Mouse (Mus musculus) limb, embryonic 14.5 days (tissue): Measurements from ENCODE around the gene Ly6g6f. TPM values are rescaled to one million over a fixed set of nuclear protein-coding genes. Genes with fewer than 3 reads are reported as not detected.

Source experiments
- ATAC-seq: fragments of 200-750 bp; cut with Nextera tagmentation; 2 replicates; pipeline ENCODE4 v1.8.0; 2017; ENCODE audit warnings: low read depth, moderate number of reproducible peaks, moderate TSS enrichment; ENCODE audit not compliant: low FRiP score
- DNase-seq: peaks from one replicate; pipeline ENCODE4 v3.0.0-alpha.2; 2015; ENCODE audit warnings: low spot score
- H3K27ac ChIP-seq: fragments of 300-500 bp; sonication (generic); replicated peaks from 2 replicates; pipeline ENCODE4 v1.5.1; 2014; ENCODE audit warnings: low read depth, mild to moderate bottlenecking, low read length, moderate library complexity, mixed read lengths
- H3K27me3 ChIP-seq: fragments of 300-500 bp; sonication (generic); 2 replicates; pipeline ENCODE4 v1.6.1; 2014; ENCODE audit warnings: low read length, mixed read lengths; ENCODE audit not compliant: control insufficient read depth, insufficient read depth
- H3K36me3 ChIP-seq: fragments of 300-500 bp; sonication (generic); 2 replicates; pipeline ENCODE4 v1.6.1; 2014; ENCODE audit warnings: mild to moderate bottlenecking, low read length, moderate library complexity, mixed read lengths; ENCODE audit not compliant: control insufficient read depth, insufficient read depth
- H3K4me1 ChIP-seq: fragments of 300-500 bp; sonication (generic); 2 replicates; pipeline ENCODE4 v1.6.1; 2014; ENCODE audit warnings: antibody characterized with exemption, low read length, mixed read lengths; ENCODE audit not compliant: control insufficient read depth, insufficient read depth
- H3K4me2 ChIP-seq: fragments of 300-500 bp; sonication (generic); replicated peaks from 2 replicates; pipeline ENCODE4 v1.6.1; 2014; ENCODE audit warnings: low read depth, mild to moderate bottlenecking, low read length, moderate library complexity; ENCODE audit not compliant: severe bottlenecking
- H3K4me3 ChIP-seq: fragments of 300-500 bp; sonication (generic); replicated peaks from 2 replicates; pipeline ENCODE4 v1.5.1; 2014; ENCODE audit warnings: low read length
- H3K9ac ChIP-seq: fragments of 300-500 bp; sonication (generic); 2 replicates; pipeline ENCODE4 v1.6.1; 2014; ENCODE audit warnings: mild to moderate bottlenecking, low read depth, low read length, moderate library complexity; ENCODE audit not compliant: severe bottlenecking
- H3K9me3 ChIP-seq: fragments of 300-500 bp; sonication (generic); 2 replicates; pipeline ENCODE4 v1.6.1; 2016; ENCODE audit warnings: low read length; ENCODE audit not compliant: control insufficient read depth
- POLR2A ChIP-seq: fragments of 200-500 bp; IDR thresholded peaks from 2 replicates; pipeline ENCODE4 v1.8.0; 2012; ENCODE audit warnings: inconsistent platforms, mild to moderate bottlenecking, moderate library complexity, borderline replicate concordance; ENCODE audit not compliant: insufficient read depth, insufficient read length; ENCODE audit errors: extremely low read depth
- WGBS: fragments of 180-500 bp; shearing (Covaris S2); extraction: QIAGEN DNeasy Blood & Tissue Kit; methylation state at CpG from one replicate; pipeline ENCODE4 v1.1.7; 2014; 5-methylcytosine and 5-hydroxymethylcytosine counted together
- polyA plus RNA-seq, 2 experiments: library from polyadenylated mRNA; depleted of rRNA in 1 of 2; stranded (reverse) in 1 of 2; unstranded in 1 of 2; fragments of >200 nt; fragmentation: Nextera tagmentation in 1 of 2; extraction: Ambion mirVana in 1 of 2; gene quantifications; 2 replicates each; pipeline versions ENCODE4 v1.2.1 to v1.2.3; 2012 to 2014

The Ly6g6f gene
- polyA plus RNA-seq, 2 experiments, result 0.14 to 0.28 TPM

- peaks cover 18% of the 10 kb centered on the region for H3K4me1 ChIP-seq
- H3K9me3 ChIP-seq, result no peaks in the 10 kb centered on the region
- peak within 1 kb of the TSS; percentile 84 for H3K27ac ChIP-seq
- no peak for TF ChIP-seq POLR2A
- peak within 1 kb of the TSS; percentile 90 for H3K9ac ChIP-seq
- peak within 1 kb of the TSS; percentile 74 for H3K4me2 ChIP-seq
- WGBS, result under 1% methylated on average over 19 of the region's 19 CpGs
- peaks cover 36% of the 10 kb centered on the region for H3K36me3 ChIP-seq
- H3K4me3 ChIP-seq, result peak within 1 kb of the TSS; percentile 98
- no peaks in the 10 kb centered on the region for H3K27me3 ChIP-seq
- ATAC-seq (no peak), DNase-seq (peak; percentile 72)
Observed at GRCm38 (mm10) chr17:35121871-35122303, 36.5 kb upstream of the Ly6g6f start, which contains the start of gene Csnk2b. Gene Csnk2b (minus strand): TSS chr17:35122053.

- TF ChIP-seq POLR2A, result peak; percentile 68; the same call in 1 of the 2 replicates
- peak; percentile 100 for DNase-seq
- H3K36me3 ChIP-seq, result peaks cover 41% of the 10 kb centered on the region
- peak within 1 kb of the TSS; percentile 84 for H3K27ac ChIP-seq
- peak within 1 kb of the TSS; percentile 90 for H3K9ac ChIP-seq
- H3K4me3 ChIP-seq, result peak within 1 kb of the TSS; percentile 98
- WGBS, result under 1% methylated on average over 49 of the region's 50 CpGs
- no peaks in the 10 kb centered on the region for H3K9me3 ChIP-seq
- H3K4me1 ChIP-seq, result peaks cover 12% of the 10 kb centered on the region
- H3K27me3 ChIP-seq, result no peaks in the 10 kb centered on the region
- peak within 1 kb of the TSS; percentile 74 for H3K4me2 ChIP-seq
- peak; percentile 96 for ATAC-seq
Observed at GRCm38 (mm10) chr17:35121143-35121799, 35.9 kb upstream of the Ly6g6f start, which contains the start of gene Gpank1. Gene Gpank1 (plus strand): TSS chr17:35121455.

- Histone ChIP-seq H3K4me3 (peak overlapping the region; percentile 98), H3K27me3 (no peaks in the 10 kb centered on the region), H3K9me3 (no peaks in the 10 kb centered on the region), H3K4me1 (peaks cover 12% of the 10 kb centered on the region), H3K27ac (peak overlapping the region; percentile 71), H3K9ac (peak overlapping the region; percentile 90), H3K4me2 (peak overlapping the region; percentile 74), H3K36me3 (peaks cover 46% of the 10 kb centered on the region)
- TF ChIP-seq POLR2A, result no peak
- no peak for ATAC-seq
- DNase-seq, result no peak
- WGBS, result 0% methylated on average over 33 of the region's 33 CpGs
Observed at GRCm38 (mm10) chr17:35120745-35121142, 35.3 kb upstream of the Ly6g6f start.

- peaks cover 7% of the 10 kb centered on the region for H3K4me1 ChIP-seq
- ATAC-seq (no peak), DNase-seq (no peak)
- H3K36me3 ChIP-seq, result peaks cover 53% of the 10 kb centered on the region
- no peak within 1 kb of the TSS for H3K4me3 ChIP-seq
- no peaks in the 10 kb centered on the region for H3K27me3 ChIP-seq
- no peaks in the 10 kb centered on the region for H3K9me3 ChIP-seq
- TF ChIP-seq POLR2A, result no peak
- H3K27ac ChIP-seq, result no peak within 1 kb of the TSS
- 88% methylated on average over 8 of the region's 8 CpGs for whole genome bisulfite sequencing
- H3K9ac ChIP-seq, result no peak within 1 kb of the TSS
- H3K4me2 ChIP-seq, result no peak within 1 kb of the TSS
Observed at GRCm38 (mm10) chr17:35115046-35116019, 29.9 kb upstream of the Ly6g6f start, which contains the start of gene Ly6g5b. Gene Ly6g5b (minus strand): TSS chr17:35115428.

GRCm38 (mm10) chr17:35111774-35112173 lies 26.4 kb upstream of the Ly6g6f start:
- DNase-seq (no peak), ATAC-seq (no peak)
- Histone ChIP-seq H3K27ac (no peak overlapping the region), H3K9ac (no peak overlapping the region), H3K9me3 (no peaks in the 10 kb centered on the region), H3K27me3 (no peaks in the 10 kb centered on the region), H3K36me3 (peaks cover 25% of the 10 kb centered on the region), H3K4me1 (no peaks in the 10 kb centered on the region), H3K4me2 (no peak overlapping the region), H3K4me3 (no peak overlapping the region)
- TF ChIP-seq POLR2A, result no peak
- WGBS, result 85% methylated on average over 9 of the region's 9 CpGs
